Mouse (Mus musculus): ENCODE measurements around the gene Efcab11.
"Not testable (repeated sequence)": the region's sequence is repeated elsewhere in the genome, so short reads cannot be mapped to it uniquely, and the experiment has no call there.

The Efcab11 gene

DNA sequence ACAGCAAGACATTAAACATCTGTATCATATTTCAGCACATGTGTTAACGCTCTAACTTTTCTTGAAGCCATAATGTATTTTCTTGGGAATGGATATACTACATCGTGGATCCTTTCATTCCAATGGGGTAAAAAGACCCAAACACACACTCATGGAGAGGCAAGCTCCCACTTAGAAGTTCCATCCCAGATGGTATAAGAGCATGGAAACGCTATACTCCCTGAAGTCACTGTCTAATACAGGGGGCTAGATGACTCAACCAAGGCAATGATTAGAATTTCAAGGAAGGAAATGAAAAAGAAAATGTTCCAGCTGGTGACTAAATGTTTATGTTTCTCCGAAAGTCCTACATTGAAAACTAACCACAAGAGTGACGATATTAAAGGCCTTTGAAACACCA lies 76.3 kb downstream of the Efcab11 start:
- DNase-seq (ENCODE audit: low spot score) = no peak

DNA sequence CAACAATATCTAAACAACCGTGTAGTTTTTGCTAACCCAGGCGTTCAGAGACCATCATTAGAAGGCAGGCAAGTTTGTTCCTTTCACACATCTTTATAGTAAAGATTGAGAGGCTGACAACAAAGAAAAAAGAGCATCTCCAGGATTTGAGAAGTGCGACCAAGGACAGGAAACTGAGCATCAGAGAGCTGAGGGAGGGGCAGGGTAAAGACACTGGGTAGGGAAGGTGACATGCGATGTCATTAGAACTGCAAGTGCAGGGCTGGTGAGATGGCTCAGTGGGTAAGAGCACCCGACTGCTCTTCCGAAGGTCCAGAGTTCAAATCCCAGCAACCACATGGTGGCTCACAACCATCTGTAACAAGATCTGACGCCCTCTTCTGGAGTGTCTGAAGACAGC lies 77.5 kb downstream of the Efcab11 start:
- not testable (repeated sequence) for DNase-seq (ENCODE audit: low spot score)

DNA sequence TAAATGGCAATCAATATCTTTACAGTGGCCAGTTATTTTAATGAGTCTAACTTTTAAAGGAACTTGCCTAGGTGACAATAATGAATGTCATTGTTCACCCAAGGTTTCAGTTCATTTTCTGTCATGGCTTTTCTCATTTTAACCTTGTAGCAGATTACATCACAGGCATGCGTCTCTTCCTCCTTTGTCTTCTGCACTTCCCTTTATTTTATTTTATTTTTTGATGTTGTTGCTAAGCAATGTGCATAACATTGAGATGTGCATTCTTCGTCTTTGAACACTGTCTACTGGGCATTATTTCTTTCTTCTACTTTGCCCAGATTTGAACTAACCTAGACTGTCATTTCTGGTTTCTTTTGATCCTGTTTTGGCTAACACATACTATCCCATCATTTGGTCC lies 88.3 kb downstream of the Efcab11 start:
- no peak for DNase-seq (ENCODE audit: low spot score)

DNA sequence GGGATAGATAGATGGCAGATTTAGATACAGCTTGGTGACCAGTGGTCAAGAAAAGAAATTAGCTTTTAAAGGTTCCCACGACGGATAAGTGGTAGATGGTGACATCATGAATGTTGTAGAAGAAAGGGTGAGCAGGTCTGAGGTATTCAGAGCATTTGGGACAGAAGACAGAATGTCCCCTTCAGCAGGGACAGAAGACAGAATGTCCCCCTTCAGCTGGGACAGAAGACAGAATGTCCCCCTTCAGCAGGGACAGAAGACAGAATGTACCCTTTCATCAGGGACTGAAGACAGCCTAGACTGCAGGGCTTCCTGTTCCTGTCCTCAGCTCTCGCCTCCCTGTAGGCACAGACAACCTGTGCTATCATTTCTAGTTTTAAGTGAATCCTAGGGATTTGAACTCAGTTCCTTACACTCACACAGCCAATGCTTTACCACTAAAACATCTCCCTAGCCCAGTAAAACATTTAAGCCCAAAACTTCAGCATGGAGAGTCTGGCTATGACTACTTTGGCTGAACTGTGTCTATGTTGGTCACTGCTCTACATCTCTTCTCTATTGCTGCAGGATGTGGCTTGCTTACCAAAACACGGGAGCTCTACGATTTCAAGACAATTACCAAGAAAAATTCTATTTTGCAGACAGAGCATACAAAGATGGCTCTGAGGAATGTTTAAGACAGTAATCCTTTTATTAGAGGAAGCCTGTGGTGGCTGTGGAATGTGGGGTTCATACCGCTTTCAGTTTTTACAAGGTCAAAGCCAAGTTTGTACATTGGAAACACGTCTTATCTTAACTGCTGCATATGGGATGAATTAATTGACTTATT lies 89.2 kb downstream of the Efcab11 start:
- DNase-seq (ENCODE audit: low spot score) = no peak

DNA sequence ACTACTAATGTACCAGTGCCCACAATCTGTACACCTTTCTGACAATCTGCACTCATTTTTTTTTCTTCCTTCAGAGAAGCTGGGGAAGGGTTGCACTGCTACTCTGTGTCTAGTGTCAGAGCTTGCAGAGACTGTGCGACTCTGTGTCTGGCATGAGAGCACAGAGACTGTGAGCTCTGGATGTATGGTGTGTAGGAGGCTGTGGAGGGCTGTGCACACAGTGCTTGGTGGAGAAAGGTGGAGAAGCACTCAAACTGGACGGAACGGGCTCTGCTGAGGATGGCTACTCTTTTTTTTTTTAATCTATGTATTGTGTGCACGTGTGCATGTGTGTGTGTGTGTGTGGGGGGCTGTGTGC lies 90.1 kb downstream of the Efcab11 start:
- no peak for DNase-seq (ENCODE audit: low spot score)

DNA sequence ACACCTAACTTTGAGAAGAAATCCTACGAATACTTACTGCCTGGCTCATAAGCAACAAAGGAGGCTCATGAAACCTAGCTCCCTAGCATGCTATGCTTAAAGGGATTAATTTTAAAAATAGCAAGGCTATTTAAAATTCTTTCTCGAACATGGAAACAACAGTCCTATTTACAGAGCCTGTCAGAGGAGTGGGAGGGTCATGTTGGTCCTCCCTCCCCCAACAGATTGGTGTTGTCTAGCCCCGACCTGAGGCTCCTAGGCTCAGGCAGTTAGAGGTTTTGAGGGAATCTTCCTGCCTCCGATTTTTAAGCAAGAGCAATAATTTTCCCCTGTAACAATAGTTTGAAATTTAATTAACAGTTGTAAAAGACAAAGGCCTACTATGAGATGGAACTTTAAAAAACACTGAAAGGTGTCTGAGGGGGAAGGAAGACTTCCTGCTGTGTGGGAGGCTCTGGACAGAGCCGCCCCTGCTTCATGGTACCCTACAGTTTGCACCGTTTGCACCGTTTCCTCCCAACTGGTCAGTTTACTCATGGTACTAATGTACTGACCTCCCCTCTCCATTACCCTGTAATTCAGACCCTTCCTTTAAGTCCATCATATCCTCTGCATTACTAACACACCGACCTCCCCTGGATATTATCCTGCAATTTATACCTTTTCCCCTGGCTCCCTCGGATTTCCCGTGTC lies 90.6 kb downstream of the Efcab11 start:
- no peak for DNase-seq (ENCODE audit: low spot score)

DNA sequence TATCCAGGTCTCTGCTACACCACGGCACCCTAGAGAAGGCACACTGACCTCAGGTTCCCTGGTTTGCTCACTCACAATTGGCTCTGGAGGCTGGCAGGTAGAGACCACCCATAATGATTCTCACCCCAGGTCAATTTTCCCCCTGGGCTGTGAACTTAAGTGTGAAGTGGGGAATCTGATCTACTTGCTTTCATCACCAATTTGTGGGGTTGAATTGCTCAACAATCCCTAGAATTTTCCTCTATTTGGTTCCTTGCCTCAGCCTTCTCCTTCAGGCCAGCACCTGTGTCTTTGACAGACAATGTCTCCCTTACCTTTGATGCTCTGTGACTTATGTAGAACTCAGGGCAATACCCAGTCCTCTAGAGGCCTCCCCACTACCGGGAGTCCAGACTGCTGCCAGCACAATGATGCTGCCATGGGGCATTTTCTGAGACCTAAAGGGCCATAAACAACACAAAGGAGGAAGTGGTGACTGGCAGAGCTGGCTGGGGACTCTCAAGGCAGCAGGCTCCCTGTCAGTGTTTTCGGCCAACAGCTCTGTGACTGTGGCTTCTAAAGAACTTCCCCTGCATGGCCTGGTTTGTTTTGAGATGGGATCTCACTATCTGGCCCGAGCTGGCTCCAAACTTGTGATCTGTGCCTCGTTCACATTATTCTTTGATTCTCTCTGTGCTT lies 94.8 kb downstream of the Efcab11 start:
- DNase-seq (ENCODE audit: low spot score) = no peak

DNA sequence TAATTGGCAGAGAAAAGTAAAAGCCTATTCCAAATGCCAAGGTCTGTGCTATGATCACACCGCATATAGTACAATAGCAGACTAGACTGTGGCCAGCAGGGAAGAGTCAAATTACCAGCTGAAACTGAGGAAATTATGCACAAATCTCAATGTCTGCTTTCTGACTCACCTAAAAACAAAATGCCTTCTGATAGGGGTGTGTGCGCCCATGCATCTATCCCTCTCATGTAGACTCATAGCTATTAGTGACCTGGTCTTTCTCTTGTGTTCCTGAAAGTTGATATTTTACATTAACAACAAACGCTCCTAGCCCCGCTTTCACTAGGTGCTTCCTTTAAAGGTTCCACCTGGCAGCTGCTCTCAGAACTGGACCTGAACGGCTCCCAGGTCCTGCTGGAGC lies 102.5 kb downstream of the Efcab11 start:
- DNase-seq (ENCODE audit: low spot score) = no peak

DNA sequence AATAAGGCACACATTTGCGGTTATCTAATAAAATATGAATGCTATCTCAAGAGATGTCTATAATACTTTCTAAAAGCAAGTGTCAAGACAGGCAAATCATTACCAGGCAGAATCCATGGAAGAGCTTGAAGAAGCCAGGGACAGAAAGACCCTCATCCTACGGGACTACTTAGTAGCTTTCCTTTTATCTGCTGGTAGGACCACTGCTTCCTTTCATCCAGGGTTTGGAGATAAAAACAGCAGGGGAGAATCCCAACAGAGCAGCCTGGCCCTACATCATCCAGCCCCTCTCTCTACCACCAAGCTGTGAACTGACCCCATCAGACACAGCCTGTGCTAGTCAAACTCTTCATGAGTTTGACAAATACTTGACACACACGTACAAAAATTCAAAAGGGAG lies 103.8 kb downstream of the Efcab11 start:
- no peak for DNase-seq (ENCODE audit: low spot score)

DNA sequence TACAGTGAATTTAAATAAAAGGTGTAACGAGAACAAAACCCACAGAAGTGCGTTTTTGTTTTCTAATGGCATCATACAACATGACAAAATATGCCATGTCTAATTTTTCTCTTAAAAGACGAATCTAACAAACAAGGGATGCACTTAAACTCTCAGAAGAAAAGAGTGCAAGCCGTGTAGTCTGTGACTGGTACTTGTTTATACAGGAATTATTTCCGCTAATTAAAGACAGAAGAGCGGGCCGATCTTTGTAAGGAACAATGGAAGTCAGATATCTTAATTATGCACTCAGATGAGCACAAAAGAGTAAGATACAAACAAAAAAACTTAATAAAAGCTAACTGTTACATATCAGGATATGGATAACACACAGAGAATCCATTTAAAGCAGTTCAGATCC lies 104.3 kb downstream of the Efcab11 start:
- no peak for DNase-seq (ENCODE audit: low spot score)

DNA sequence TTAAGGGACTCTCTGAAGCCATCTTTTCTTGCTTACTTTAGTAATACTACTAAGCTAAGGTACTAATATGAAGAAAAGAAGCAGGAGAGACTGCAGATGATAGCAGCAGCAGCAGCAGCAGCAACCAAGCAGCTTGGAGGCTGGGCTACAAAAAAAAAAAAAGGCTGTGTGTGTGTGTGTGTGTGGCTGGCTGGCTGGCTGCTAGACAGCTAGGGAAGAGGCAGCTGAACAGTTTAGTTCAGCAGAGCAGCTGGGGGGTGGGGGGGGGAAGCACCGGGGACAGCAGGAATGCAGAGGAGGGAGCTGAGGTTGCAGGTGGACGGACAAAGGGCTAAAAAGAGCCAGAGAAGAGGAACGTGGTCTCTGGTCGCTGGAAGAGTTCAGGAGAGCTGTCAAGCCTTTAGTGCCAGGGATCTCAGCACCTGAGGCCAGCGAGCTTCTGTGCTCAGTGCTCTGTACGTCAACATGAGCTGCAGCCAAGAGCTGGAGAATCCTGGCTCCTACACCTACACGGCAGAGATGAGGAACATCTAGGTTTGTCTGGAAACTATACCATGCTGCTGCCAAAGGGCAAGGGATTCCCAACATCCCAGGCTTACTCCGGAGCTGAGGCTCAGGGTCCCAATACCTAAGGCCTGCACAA lies 107.6 kb downstream of the Efcab11 start:
- DNase-seq (ENCODE audit: low spot score) = no peak

DNA sequence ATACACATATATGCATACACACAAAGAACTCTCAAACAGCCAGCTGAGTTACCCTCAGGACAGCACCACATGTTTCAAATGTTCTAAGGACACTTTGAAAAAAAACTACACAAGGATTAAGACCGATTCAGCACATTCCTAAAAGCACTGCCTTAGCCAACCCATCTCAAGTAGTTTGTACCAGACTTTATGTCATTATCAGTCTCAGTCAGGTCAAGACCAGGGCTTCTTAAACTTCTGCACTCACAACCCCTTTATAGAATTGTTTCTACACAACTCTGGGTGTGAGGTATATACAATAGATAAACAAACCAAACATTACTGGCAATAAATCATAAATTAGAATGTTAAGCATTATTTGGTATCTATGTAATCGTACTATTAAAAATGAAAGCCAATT lies 109.4 kb downstream of the Efcab11 start:
- DNase-seq (ENCODE audit: low spot score) = no peak

DNA sequence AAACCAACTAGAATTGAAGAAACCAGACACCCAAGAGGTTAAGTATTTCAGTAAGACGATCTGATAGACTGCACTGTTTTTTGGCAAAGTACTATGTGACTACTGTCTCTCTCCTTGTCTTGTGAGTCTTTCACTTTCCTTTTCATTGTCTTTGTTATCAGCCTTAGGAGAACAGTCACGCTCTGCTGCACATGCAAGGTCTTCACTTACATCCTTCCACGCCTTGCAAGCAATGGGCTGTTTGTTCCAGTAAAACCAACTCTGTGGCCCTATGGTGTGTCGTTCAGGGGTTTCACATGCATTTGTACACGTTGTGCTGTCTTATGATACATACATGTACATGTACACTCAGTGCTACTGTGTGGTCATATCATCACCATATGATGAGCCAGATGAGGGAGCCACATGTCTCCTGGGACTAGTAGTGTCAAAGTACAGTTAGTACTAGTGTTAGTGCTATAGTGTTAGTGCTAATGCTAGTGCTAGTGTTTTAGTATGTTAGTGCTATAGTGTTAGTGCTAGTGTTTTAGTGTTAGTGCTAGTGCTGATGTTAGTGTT lies 110.5 kb downstream of the Efcab11 start:
- DNase-seq (ENCODE audit: low spot score) = no peak

DNA sequence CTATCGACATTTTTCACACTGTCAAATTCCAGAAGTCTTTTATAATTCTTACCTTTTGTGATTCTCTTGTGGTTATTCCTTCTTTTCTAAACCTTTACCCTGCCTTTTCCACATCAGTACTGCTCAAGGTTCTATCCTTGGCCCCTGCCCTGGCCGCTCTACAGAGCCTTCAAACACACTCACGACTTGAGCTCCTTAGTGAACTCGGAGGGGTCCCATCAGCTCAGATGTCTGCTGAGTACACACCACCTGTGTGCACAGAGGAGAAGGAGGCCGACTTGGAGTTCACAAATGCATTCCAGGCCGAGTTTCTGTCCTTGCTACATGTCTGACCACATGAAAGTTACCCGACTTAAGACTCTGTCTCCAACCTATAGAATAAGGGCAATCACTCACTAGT lies 113.2 kb downstream of the Efcab11 start:
- no peak for DNase-seq (ENCODE audit: low spot score)

DNA sequence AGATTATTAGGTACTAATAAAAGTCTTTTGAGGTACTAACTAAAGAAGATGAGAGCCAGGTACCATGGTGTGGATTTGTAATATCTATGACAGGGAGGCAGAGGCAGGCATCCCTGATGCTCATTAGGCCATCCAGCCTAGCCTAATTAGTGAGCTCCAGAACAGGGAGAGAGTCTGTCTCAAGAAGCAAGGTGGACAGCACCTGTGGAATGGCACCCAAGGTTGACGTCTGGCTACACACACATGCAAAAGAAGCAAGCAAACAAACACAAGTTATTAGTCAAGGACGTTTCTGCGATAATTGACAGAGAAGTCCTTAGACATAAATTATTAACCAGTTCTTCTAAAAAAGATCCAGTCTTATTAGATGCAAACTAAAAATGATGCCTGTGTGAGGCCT lies 114.6 kb downstream of the Efcab11 start:
- no peak for DNase-seq (ENCODE audit: low spot score)

DNA sequence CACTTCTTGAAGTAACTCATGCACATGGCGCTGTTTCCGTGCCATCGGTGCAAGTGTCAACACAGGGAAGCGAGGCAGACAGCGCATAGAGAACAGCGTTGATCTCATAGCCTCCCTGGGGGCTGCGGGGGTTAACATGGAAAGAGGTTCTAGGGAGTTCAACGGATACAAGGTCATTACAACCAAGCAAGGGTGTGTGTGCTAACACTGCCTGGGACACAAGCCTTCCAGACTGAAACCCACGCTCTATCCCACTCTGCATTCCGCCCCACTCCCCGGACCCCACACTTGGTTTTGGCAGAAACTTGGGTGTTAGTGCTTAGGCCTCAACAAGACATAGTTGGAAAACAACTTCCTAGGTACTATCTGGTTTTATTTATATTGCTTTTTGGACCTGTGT lies 116.5 kb downstream of the Efcab11 start:
- no peak for DNase-seq (ENCODE audit: low spot score)

DNA sequence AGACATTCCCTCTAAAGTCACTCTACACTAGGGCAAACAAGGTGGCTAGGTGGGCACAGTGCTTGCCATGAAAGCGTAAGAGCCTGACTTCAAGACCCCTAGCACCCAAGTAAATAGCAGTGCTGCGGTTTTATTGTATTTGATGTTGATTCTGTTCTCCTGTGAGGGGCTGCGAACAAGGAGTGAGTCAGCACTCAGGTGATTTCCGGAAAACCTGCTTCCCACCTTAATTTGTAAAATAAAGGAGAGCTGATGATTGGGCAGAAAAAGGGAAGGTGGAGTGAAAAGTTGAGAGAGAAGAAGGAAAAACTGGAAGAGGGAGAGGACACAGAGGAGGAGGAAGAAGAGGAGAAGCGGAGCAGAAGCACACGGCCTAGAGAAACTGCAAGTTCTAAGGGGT lies 118.3 kb downstream of the Efcab11 start:
- DNase-seq (ENCODE audit: low spot score) = no peak

DNA sequence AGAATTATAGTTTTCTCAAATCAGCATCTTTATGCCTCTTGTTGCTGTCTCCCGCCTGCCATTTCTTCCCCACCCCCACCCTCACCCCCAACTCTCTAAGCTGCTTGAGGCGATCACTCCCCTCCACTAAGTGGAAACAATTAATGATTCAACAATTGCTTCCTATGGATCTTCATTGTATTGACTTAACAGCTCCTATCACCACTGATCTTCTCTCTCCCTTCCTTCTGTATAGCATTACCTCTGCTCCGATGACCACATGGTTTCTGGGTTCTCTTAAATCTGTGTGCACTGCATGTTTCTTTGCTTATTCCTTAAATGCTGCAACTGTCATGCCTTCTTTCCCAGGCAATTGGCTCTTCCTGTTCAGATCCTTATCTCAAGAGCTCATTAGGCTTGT lies 120.2 kb downstream of the Efcab11 start:
- no peak for DNase-seq (ENCODE audit: low spot score)

DNA sequence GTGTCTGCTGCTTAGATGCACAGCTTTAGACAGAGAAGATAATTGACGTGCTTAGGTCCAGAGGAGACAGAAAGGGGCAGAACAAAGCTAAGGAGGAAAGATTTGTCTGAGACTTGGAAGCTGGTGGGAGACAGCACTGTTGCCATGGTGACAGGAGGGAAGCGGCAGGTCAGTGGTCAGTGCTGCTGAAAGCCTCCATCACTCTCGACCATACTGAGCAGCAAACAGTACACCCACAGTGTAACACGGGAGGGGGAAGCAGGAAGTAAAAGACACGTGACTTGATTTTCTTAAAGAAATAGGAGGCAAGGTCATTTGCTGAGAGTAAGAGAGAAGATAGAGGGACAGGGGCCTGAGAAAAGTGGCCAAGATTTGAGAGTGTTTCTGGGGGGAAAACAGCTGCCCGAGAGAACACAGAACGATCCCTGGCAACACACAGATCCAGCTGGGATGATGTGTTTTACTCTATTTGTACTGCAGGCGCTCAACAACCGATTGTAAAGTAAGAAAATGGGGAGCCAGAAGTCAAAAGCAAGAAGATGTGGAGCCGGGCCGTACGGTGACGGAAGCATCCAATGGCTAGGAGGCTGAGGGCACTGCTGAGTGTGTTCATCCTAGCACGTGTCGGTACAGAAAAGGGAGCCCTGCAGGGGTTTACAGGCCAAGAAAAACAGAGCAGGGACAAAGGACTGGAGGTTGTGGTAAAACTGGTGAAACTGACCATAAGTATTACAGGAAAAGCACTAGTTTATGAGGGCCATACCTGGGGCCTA lies 126.3 kb downstream of the Efcab11 start:
- no peak for DNase-seq (ENCODE audit: low spot score)

DNA sequence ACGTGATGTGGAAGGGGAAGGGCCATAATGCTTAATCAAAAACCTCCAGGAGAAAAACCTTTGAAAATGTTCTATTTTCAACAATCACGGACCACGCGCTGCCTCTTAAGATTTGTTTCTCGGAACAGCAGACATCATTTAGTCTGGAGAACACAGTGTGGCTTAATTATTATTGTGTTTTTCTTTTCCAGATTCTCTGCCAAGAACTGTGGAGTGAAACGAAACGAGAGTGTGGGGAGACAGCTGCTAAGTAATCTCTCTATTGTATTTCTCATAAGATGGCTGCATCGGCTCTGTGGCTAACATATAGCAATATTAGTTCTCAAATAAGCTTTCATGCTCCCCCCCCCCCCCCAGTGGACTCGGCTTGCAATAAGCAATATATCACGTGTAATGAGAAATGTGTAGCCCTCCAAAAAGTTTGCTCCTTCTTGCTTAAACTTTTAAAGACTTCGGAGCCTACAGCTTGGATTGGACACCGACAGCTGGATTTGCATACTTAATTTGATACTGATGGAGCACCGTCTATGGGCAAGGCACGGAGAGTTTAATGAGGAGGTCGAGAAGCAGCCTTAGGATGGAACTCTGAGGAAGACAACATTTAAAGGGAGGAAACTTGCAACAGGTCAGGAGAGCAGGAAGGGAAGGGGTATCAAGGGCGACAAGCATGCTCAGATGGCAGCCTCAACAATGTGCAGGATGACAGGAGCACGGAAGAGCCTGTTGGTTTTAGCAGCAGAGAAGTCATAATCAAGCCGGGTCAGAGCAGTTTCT lies 127.1 kb downstream of the Efcab11 start:
- no peak for DNase-seq (ENCODE audit: low spot score)

DNA sequence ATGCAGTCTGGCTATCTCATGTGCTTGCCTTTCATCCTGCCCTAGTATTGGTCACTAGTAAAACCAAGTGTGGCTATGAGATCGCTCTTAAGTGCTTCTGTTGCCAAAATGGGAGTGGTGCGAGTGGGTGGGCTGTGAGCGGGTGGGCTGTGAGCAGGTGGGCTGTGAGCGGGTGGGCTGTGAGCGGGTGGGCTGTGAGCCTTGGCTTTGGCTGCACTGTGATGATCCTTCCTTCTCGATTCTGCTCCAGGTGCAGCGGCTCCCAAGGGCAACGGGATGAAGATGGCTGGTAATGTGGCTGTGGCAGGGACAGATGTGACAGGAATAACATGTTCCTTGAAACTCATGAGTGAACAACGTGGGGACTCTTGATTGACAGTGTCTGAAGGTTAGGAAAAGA lies 128.0 kb downstream of the Efcab11 start:
- DNase-seq (ENCODE audit: low spot score) = no peak

Measured in yolk sac, embryonic 10.5 days (tissue).